Mouse (Mus musculus) small intestine, adult 2 months (tissue): ENCODE measurements at regions not wholly inside any gene's neighbourhood (a gene's known extent, or its start where the extent isn't known, plus 50 kb on each side); places are given as distances from the start of the nearest gene placed in this dataset.
A peak's percentile ranks its signal among the peaks of the same experiment; 100 is the strongest.

Experiments
- CTCF ChIP-seq: fragments of 200-500 bp; IDR thresholded peaks from 2 replicates; pipeline ENCODE4 v1.5.1; 2012; ENCODE audit warnings: low read depth, mild to moderate bottlenecking, control low read depth, inconsistent platforms, low read length, moderate library complexity, mixed read lengths; ENCODE audit not compliant: insufficient replicate concordance, insufficient read length; ENCODE audit errors: extremely low read depth
- POLR2A ChIP-seq: fragments of 200-500 bp; IDR thresholded peaks from 2 replicates; pipeline ENCODE4 v1.6.1; 2012; ENCODE audit warnings: low read depth, mild to moderate bottlenecking, control low read depth, inconsistent platforms, low read length, moderate library complexity

- TF ChIP-seq CTCF (no peak), POLR2A (peak; percentile 30; the same call in 1 of the 2 replicates)
These were observed 164.4 kb downstream of the Ly86 start for GRCm38 (mm10) chr13:37509352-37509851.
